Mouse (Mus musculus): ENCODE measurements around the gene Plxdc1.
A peak's percentile ranks its signal among the peaks of the same experiment; 100 is the strongest.

Gene Plxdc1

DNA sequence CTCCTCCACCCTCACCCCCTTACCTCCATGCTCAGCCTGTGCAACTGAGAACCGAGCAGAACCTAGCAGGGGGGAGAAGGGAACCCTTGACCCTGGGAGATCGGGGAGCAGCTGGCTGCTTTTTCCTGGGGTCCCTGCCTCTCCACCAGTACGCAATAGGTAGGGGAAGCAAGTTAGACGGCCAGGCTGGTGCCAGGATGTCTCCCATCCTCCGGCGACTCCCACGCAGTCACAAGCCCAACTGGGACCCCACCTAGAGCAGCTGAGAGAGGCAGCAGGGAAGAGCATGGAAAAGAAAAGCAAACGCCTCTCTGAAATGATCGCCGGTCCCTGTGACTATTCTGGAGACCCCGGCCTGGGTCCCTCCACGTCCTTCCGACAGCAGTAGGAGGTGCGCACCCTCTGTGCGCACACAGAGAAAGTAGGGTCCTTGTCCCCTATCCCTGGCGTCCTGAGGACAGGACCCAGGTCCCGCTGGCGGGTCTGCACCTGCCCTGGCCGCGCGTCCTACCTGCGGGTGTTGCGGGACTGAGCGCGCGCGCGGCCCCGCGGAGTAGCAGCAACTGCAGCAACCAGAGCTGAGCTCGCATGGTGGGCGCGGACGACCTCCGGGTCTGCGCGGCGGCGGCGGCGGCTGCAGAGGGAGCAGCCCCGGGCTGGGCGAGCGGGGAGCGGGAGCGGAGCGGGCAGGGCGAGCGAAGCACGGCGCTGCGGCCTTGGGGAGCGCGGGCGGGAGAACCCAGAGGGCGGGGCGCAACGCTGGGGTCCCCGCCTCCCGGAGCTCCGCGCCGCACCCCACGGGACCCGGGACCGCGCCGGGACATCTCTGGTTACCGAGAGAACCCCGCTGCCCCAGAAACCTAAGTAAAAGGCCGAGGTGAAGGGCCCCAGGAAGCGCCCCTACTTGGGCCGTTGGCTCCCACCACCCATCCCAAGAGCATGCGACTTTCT, at the start of gene Plxdc1:
Gene Plxdc1, minus strand, starts transcription at position 718 of the 951 bp plus-strand sequence.
- DNase-seq, result no peak

DNA sequence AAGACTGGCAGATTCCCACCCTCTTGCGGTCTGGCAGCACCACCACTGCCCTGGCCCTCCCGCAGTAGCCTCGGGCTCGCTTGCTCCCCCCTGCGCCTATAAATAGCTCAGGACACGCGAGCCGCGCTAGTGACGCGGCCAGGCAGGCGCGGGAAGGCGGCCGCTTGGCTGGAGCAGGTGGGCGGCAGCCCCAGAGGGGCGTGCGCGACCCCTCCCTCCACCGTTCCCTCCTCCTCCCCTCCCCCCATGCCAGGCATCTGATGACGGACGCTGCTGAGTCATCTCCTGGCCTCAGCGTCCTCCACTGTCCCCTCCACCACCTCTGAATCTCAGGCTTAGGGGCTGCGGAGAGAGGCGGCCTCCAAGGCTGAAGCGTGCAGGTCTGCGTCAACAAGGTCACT, 49.7 kb upstream of the Plxdc1 start:
- peak; percentile 73 for DNase-seq

DNA sequence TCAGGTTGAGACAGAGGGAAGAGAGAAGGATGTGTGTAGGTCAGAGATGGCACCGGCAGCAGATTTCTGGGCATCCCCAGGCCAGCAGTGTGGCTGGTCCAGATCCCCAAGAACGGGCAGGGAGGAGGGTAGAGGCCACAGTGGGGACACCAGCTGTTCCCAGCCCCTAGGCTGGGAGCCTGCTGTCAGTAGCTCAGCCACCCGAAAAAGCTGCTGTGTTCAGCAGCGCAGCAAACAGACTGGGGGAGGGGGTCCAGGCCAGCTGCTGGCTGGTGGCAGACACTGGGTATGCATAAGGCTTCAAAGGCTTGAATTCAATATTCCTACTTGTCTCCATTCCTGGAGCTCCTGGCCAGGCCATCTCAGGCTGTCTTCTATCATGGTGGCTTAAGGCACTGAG, 48.6 kb upstream of the Plxdc1 start:
- peak; percentile 41 for DNase-seq

- DNase-seq, result no peak
Observed at GRCm38 (mm10) chr11:98034061-98034460, 47.8 kb upstream of the Plxdc1 start.

GRCm38 (mm10) chr11:98031443-98031770, 45.2 kb upstream of the Plxdc1 start:
- peak; percentile 79 for DNase-seq

- no peak for DNase-seq
Observed at GRCm38 (mm10) chr11:98030701-98031442, 44.6 kb upstream of the Plxdc1 start.

DNA sequence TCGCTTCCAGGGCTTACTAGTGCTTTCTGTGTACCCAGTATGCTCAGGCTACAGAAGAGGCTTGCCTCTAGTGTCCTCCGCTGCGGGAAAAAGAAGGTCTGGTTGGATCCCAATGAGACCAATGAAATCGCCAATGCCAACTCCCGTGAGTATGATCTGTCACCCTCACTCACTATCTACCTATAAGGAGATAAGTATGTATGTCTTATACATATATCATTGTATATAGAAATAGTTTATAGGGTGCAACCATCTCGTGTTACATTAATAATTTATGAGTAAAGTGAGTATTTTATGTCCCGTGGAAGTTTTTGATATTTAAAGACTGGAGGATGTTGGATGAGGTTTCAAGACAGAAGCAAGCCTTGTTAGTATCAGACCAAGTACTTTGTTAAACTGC, 41.5 kb upstream of the Plxdc1 start:
- DNase-seq, result no peak

GRCm38 (mm10) chr11:98027297-98027688, 41.0 kb upstream of the Plxdc1 start:
- no peak for DNase-seq

GRCm38 (mm10) chr11:98026570-98027296, 40.5 kb upstream of the Plxdc1 start, which contains the start of gene Rpl19:
Rpl19 (plus strand) TSS chr11:98026710.
- peak; percentile 96 for DNase-seq

GRCm38 (mm10) chr11:98026248-98026569, 40.0 kb upstream of the Plxdc1 start:
- DNase-seq, result no peak

- DNase-seq, result no peak
Observed at GRCm38 (mm10) chr11:98024516-98024915, 38.3 kb upstream of the Plxdc1 start.

- DNase-seq, result peak; percentile 55
Observed at GRCm38 (mm10) chr11:98022555-98023371, 36.5 kb upstream of the Plxdc1 start, which contains the start of gene Cacnb1. Cacnb1 (minus strand) TSS chr11:98023034.

GRCm38 (mm10) chr11:98022253-98022554, 36.0 kb upstream of the Plxdc1 start:
- peak; percentile 43 for DNase-seq

- peak; percentile 55 for DNase-seq
Observed at GRCm38 (mm10) chr11:98021565-98022252, 35.5 kb upstream of the Plxdc1 start.

DNA sequence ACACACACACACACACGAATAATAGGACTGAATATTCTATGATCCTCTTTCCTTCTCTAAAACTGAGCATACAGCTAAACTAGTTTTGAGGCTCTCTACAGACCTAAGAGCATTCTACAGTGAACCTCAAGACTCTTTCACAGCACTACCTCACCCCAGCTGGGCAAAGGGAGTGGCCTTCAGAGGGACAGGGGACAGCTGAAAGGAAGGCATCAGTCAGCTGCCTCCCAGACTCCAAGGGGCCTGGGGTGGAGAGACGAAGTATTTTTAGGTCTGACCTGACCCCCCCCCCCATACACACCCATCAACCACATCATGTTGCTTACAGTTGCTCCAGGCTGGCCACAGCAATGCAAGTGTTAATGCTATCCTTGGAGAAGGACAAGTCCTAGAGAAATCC, 34.9 kb upstream of the Plxdc1 start:
- no peak for DNase-seq

DNA sequence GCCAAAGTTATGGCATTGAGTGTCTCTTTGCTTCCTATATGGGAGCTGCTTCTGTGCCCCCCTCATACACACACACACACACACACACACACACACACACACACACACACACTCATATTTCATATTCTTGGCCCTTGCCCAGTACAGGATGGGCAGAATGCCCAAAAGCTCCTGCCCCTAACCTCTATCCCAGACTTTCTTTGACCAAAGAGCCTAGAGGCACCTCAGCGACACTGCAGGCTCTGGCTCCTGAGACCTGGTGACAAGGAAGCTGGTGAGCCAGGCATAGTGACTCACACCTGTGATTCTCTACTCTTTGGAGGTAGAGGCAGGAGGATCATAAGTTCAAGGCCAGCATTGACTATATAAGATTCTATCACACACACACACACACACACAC, 34.5 kb upstream of the Plxdc1 start:
- DNase-seq, result no peak

- DNase-seq, result no peak
Observed at GRCm38 (mm10) chr11:98019883-98020610, 33.8 kb upstream of the Plxdc1 start.

GRCm38 (mm10) chr11:98018858-98019641, 32.8 kb upstream of the Plxdc1 start:
- DNase-seq, result no peak

GRCm38 (mm10) chr11:98018222-98018621, 32.0 kb upstream of the Plxdc1 start:
- no peak for DNase-seq

DNA sequence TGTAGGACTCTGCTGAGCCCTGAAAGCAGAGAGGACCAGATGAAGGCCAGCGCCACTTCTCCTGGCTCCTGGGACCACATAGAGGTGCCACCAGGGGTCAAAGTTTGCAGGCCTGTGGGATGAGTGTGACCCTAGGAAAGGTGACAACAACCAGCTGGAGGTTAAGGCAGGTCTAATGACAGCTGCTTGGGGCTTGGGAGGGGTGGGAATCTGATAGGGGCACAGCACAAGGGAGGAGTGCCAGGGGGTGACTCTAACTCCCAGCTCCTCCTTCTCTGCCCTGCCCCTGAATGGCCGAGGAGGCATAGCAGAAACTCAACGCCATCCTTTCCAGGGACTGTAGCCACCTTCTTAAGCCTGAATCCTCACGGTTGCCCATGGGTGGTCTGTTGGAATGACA, 30.6 kb upstream of the Plxdc1 start:
- DNase-seq, result no peak

Data from cerebellum, adult 8-10 months (tissue).